Mouse (Mus musculus): Measurements from ENCODE around the gene Thoc3. TPM values are rescaled to one million over a fixed set of nuclear protein-coding genes. Genes with fewer than 3 reads are reported as not detected.
A peak's percentile ranks its signal among the peaks of the same experiment; 100 is the strongest.

The Thoc3 gene
- 133 and 140 TPM in 2 replicates for polyA plus RNA-seq (2014; fragmentation: Nextera tagmentation; extraction: Ambion mirVana)

DNA sequence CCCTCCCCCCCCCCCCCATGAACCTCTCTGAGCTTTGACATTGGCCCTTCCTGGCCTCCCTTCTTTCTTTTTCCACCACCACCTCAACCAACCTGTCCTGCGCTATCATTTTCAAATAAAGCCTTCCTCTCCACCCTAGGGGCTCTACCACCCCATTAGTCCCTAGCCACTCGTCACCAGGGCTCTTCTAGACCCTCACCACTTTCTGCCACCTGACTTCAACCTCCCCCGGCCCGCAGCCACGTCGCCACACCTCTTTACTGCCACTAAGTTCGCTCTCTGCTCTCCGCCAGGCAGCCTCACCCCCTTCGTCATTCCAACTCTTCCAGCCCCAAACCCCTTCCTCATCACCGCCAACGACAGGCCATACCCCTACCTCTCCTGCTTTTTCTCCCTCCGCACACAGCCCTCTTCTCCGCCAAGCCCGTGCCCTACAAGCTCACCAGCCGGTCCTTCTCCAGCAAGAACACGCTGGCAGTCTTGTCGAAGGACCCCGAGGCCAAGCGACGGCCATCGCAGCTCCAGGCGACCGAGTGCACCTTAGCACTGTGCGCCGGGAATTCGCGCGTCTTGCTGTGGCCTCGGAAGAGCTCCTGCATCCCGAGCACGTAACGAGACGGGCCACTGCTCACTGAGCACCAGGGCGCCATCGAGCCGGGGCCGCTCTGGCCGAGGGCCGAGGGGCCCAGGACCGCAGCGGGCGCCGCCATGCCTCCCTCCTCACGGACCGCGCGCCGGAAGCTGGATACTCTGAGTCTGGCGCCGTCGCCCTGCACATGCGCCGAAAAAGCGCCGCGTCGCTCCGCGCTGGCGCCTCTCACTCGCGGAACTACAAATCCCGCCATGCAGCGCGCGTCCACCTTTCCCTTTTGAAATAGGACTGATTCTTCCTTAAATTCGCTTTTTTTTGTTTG is at the start of gene Thoc3:
Thoc3 (minus strand) TSS at position 752 of the 914 bp plus-strand sequence.
- Histone ChIP-seq H3K4me1 (replicated peaks; ENCODE audit: control insufficient read depth, insufficient read depth, low read length) (peaks cover 8% of the 10 kb centered on the region; the same call in 1 of the 2 replicates), H3K9me3 (ENCODE audit: control insufficient read depth, low read length) (peaks cover 10% of the 10 kb centered on the region; the same call in 1 of the 2 replicates), H3K4me3 (ENCODE audit: low read depth, low read length) (peak within 1 kb of the TSS; percentile 100), H3K27ac (ENCODE audit: low read depth) (no peak within 1 kb of the TSS), H3K36me3 (ENCODE audit: control insufficient read depth, insufficient read depth, low read length) (peaks cover 38% of the 10 kb centered on the region), H3K4me2 (ENCODE audit: low read length) (peak within 1 kb of the TSS; percentile 73), H3K27me3 (replicated peaks; ENCODE audit: control insufficient read depth, insufficient read depth, low read length) (no peaks in the 10 kb centered on the region), H3K9ac (ENCODE audit: low read length) (peak within 1 kb of the TSS; percentile 71)
- DNase-seq (ENCODE audit: low spot score) (peak; percentile 90), ATAC-seq (replicated peaks; ENCODE audit: low FRiP score, low TSS enrichment, low read depth) (peak; percentile 97)
- under 1% methylated on average over 67 of the region's 67 CpGs for WGBS

DNA sequence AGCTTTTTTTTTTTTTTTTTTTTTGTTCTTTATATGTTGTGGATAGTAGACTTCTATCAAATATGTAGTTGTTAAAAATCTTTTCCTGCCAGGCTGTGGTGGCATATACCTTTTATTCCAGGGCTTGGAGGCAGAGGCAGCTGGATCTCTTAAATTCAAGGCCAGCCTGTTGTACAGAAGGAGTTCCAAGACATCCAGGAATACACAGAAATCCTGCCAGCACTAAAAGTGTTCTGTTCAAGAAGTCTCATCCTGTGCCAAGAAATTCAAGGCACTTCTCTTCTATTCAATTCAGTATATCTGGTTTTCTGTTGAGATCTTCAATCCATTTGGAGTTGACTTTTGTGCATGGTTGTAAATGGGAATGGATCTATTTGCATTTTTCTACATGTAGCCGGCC is 37.3 kb upstream of the Thoc3 start:
- H3K9me3 ChIP-seq (ENCODE audit: control insufficient read depth, low read length), result no peaks in the 10 kb centered on the region
- WGBS, result 97% methylated on average over 1 of the region's 1 CpGs
- H3K36me3 ChIP-seq (ENCODE audit: control insufficient read depth, insufficient read depth, low read length), result no peaks in the 10 kb centered on the region
- no peaks in the 10 kb centered on the region for H3K27me3 ChIP-seq (replicated peaks; ENCODE audit: control insufficient read depth, insufficient read depth, low read length)
- H3K4me3 ChIP-seq (ENCODE audit: low read depth, low read length), result no peak overlapping the region
- no peak overlapping the region for H3K4me2 ChIP-seq (ENCODE audit: low read length)
- DNase-seq (ENCODE audit: low spot score), result no peak
- ATAC-seq (replicated peaks; ENCODE audit: low FRiP score, low TSS enrichment, low read depth), result no peak
- H3K27ac ChIP-seq (ENCODE audit: low read depth), result no peak overlapping the region
- peaks cover 11% of the 10 kb centered on the region for H3K4me1 ChIP-seq (replicated peaks; ENCODE audit: control insufficient read depth, insufficient read depth, low read length)
- no peak overlapping the region for H3K9ac ChIP-seq (ENCODE audit: low read length)

DNA sequence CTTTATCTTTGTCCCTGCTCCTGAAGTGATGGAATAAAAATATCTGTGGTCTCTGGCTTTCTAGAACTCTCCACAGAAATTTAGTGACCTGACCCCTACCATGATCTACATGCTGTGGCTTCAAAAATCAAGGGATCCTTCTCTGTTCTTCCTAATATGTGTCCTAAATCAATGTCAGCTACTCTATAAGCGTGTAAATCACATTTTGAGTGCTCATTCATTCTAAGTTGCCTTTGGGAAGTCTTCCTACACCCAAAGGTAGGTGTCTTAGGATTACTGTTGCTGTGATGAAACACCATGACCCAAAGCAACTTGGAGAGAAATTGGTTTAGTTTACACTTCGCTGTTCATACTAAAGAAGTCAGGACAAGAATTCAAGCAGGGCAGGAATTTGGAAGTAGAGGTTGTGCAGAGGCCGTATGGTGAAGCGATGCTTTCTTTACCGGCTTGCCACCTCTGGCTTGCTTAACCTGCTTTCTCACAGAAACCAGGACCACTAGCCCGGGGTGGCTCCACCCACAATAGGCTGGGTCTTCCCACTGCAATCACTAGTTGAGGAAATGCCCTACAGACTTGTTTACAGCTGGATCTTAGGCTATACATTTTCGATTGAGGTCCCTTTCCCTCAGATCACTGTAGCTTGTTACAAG is 36.1 kb upstream of the Thoc3 start:
- peak overlapping the region; percentile 62; the same call in 1 of the 2 replicates for H3K27ac ChIP-seq (ENCODE audit: low read depth)
- peaks cover 11% of the 10 kb centered on the region for H3K4me1 ChIP-seq (replicated peaks; ENCODE audit: control insufficient read depth, insufficient read depth, low read length)
- ATAC-seq (replicated peaks; ENCODE audit: low FRiP score, low TSS enrichment, low read depth) (no peak), DNase-seq (ENCODE audit: low spot score) (peak; percentile 60)
- no peaks in the 10 kb centered on the region for H3K27me3 ChIP-seq (replicated peaks; ENCODE audit: control insufficient read depth, insufficient read depth, low read length)
- H3K4me3 ChIP-seq (ENCODE audit: low read depth, low read length), result peak overlapping the region; percentile 68
- H3K9me3 ChIP-seq (ENCODE audit: control insufficient read depth, low read length), result no peaks in the 10 kb centered on the region
- 34% methylated on average over 7 of the region's 7 CpGs for WGBS
- H3K4me2 ChIP-seq (ENCODE audit: low read length), result peak overlapping the region; percentile 88
- H3K9ac ChIP-seq (ENCODE audit: low read length), result peak overlapping the region; percentile 76
- no peaks in the 10 kb centered on the region for H3K36me3 ChIP-seq (ENCODE audit: control insufficient read depth, insufficient read depth, low read length)

DNA sequence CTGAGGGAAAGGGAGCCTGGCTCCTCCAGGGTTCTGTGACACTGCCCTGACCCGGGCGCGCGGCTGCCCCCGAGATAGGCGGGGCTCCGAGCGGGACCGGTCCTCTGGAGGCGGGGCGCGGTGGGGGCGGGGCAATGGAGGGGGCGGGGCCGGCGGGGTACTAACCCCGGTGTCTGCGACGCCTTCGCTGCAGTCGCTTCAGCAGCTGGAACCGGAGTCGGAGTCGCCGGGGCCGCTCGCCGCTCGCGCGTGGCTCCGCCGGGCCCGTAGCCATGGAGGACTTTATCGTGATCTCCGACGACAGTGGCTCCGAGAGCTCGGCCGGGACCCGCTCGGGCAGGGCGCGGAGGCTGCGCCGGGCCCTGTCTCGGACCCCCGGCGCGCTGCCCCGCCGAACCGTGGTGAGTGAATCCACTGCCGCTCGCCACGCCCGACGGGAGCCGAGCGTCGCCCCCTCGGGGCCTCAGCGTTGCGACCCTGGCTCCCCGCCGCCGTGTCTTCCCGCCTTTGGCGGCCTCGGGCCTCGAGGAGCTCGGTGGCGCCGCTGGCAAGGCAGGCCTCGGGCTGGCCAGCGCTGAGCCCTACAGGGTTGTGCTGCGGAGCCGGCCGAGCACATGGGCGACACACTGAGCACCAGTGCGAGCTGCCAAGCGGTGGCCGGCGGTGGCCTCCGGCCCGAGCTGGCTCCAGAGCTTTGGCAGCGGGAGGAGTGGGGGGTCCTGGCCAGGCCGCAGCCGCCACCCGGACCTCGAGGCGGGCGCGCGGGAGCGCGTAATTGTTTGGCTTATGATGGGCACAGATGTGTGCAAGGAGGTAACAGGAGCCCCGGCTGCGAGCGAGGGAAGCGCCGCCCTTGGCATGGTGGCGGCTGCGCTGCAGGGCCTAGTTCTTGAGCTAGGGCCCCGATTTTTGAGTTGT is 35.2 kb upstream of the Thoc3 start, which contains the start of gene Simc1:
Simc1 (plus strand) TSS at position 176 of the 918 bp plus-strand sequence.
- WGBS, result under 1% methylated on average over 105 of the region's 105 CpGs
- H3K4me1 ChIP-seq (replicated peaks; ENCODE audit: control insufficient read depth, insufficient read depth, low read length), result peaks cover 11% of the 10 kb centered on the region
- no peaks in the 10 kb centered on the region for H3K27me3 ChIP-seq (replicated peaks; ENCODE audit: control insufficient read depth, insufficient read depth, low read length)
- DNase-seq (ENCODE audit: low spot score), result peak; percentile 93
- peak within 1 kb of the TSS; percentile 68 for H3K4me3 ChIP-seq (ENCODE audit: low read depth, low read length)
- H3K9ac ChIP-seq (ENCODE audit: low read length), result peak within 1 kb of the TSS; percentile 76
- H3K4me2 ChIP-seq (ENCODE audit: low read length), result peak within 1 kb of the TSS; percentile 88
- peak; percentile 92 for ATAC-seq (replicated peaks; ENCODE audit: low FRiP score, low TSS enrichment, low read depth)
- H3K27ac ChIP-seq (ENCODE audit: low read depth), result peak within 1 kb of the TSS; percentile 62
- H3K36me3 ChIP-seq (ENCODE audit: control insufficient read depth, insufficient read depth, low read length), result no peaks in the 10 kb centered on the region
- H3K9me3 ChIP-seq (ENCODE audit: control insufficient read depth, low read length), result no peaks in the 10 kb centered on the region

DNA sequence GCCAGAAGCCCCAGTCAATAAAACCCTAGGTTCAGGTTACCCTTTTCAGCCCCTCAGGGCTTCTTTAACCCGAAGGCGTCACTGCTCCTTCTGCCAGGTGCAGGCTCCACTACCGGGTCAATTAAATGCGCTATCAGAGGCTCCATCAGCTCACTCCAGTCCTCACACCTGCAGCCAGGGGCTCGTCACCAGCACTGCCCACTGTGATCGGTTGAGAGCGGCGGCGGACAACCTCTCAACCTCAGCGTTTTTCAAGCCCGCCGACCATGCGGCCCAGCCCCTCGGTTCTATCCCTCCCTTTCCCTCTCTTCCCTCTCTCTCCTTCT is 34.6 kb upstream of the Thoc3 start:
- Histone ChIP-seq H3K9me3 (ENCODE audit: control insufficient read depth, low read length) (no peaks in the 10 kb centered on the region), H3K36me3 (ENCODE audit: control insufficient read depth, insufficient read depth, low read length) (no peaks in the 10 kb centered on the region), H3K4me2 (ENCODE audit: low read length) (peak overlapping the region; percentile 88), H3K4me1 (replicated peaks; ENCODE audit: control insufficient read depth, insufficient read depth, low read length) (peaks cover 11% of the 10 kb centered on the region), H3K27ac (ENCODE audit: low read depth) (no peak overlapping the region), H3K9ac (ENCODE audit: low read length) (peak overlapping the region; percentile 76; the same call in 1 of the 2 replicates), H3K27me3 (replicated peaks; ENCODE audit: control insufficient read depth, insufficient read depth, low read length) (no peaks in the 10 kb centered on the region), H3K4me3 (ENCODE audit: low read depth, low read length) (peak overlapping the region; percentile 68)
- DNase-seq (ENCODE audit: low spot score), result no peak
- WGBS, result 1% methylated on average over 14 of the region's 14 CpGs
- ATAC-seq (replicated peaks; ENCODE audit: low FRiP score, low TSS enrichment, low read depth), result peak; percentile 76

DNA sequence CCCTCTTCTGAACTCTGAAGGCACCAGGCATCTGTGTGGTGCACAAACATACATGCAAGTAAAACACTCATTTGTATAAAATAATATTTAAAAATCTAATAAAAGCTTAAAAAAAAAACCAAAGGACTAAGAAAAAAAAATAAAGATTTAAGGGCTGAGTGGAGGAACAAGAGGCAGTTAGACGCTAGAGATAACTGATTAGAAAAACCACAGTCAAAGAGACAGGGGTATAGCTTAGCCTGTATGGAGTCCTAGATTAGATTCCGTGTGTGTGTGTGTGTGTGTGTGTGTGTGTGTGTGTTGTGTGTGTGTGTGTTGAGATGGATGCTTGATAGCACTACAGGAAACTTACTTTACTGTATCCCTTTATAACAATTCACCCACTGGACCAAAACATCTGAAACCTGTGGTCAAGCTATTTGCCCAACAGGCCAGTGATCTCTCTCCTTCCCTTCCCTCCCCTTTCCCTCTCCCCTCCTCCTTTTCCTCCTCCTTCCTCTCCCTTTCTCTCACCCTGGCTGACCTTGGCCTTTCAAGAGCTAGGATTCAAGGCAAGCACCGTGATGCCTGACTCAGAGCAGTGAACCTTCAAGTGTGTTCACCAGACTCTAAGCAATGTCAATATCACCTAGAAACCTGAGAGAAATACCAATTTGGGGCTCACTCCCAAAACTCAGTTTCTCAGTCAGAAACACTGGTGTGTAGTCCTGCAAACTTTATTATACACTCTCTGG is 33.5 kb upstream of the Thoc3 start:
- Histone ChIP-seq H3K9ac (ENCODE audit: low read length) (no peak overlapping the region), H3K27me3 (replicated peaks; ENCODE audit: control insufficient read depth, insufficient read depth, low read length) (no peaks in the 10 kb centered on the region), H3K4me2 (ENCODE audit: low read length) (no peak overlapping the region), H3K36me3 (ENCODE audit: control insufficient read depth, insufficient read depth, low read length) (no peaks in the 10 kb centered on the region), H3K4me3 (ENCODE audit: low read depth, low read length) (no peak overlapping the region), H3K4me1 (replicated peaks; ENCODE audit: control insufficient read depth, insufficient read depth, low read length) (peaks cover 11% of the 10 kb centered on the region), H3K9me3 (ENCODE audit: control insufficient read depth, low read length) (no peaks in the 10 kb centered on the region), H3K27ac (ENCODE audit: low read depth) (no peak overlapping the region)
- WGBS, result 54% methylated on average over 3 of the region's 3 CpGs
- ATAC-seq (replicated peaks; ENCODE audit: low FRiP score, low TSS enrichment, low read depth) (no peak), DNase-seq (ENCODE audit: low spot score) (no peak)

DNA sequence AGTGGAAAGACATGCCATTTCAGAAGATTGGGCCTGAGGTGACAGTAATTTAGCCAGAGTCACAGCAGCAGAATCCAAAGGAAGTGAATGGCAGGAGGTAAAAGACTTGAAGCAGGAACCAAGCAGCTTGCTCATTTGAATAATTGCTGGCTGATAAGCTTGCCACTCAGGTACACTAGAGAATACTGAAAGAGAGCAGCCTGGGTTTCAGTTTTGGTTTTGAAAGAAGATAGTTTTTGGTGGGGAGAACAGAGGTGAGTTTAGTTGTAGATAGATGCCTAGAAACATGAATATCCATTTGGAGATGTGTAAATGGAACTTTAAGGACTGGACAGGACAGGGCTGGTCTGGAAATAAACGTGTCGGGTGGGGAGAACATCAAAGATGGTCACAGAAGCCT is 32.7 kb upstream of the Thoc3 start:
- DNase-seq (ENCODE audit: low spot score) (no peak), ATAC-seq (replicated peaks; ENCODE audit: low FRiP score, low TSS enrichment, low read depth) (no peak)
- Histone ChIP-seq H3K4me2 (ENCODE audit: low read length) (no peak overlapping the region), H3K36me3 (ENCODE audit: control insufficient read depth, insufficient read depth, low read length) (no peaks in the 10 kb centered on the region), H3K4me3 (ENCODE audit: low read depth, low read length) (no peak overlapping the region), H3K27me3 (replicated peaks; ENCODE audit: control insufficient read depth, insufficient read depth, low read length) (no peaks in the 10 kb centered on the region), H3K4me1 (replicated peaks; ENCODE audit: control insufficient read depth, insufficient read depth, low read length) (peaks cover 11% of the 10 kb centered on the region), H3K9me3 (ENCODE audit: control insufficient read depth, low read length) (no peaks in the 10 kb centered on the region), H3K9ac (ENCODE audit: low read length) (no peak overlapping the region), H3K27ac (ENCODE audit: low read depth) (no peak overlapping the region)
- WGBS, result 70% methylated on average over 2 of the region's 2 CpGs
